Mouse (Mus musculus) forebrain, postnatal 0 days (tissue): ENCODE results near the gene Slc5a5. TPM values are rescaled to one million over a fixed set of nuclear protein-coding genes. Genes with fewer than 3 reads are reported as not detected.

Experiments
- ATAC-seq: fragments of 200-750 bp; cut with Nextera tagmentation; 2 replicates; pipeline ENCODE4 v1.8.0; 2017; ENCODE audit warnings: mild to moderate bottlenecking, moderate library complexity
- DNase-seq: peaks from one replicate; pipeline ENCODE4 v3.0.0-alpha.2; 2015
- H3K27ac ChIP-seq: fragments of 300-500 bp; sonication (generic); 2 replicates; pipeline ENCODE4 v1.5.1; 2014; ENCODE audit warnings: low read depth, mild to moderate bottlenecking, antibody characterized with exemption, low read length, moderate library complexity, mixed read lengths
- H3K27me3 ChIP-seq: fragments of 300-500 bp; sonication (generic); 2 replicates; pipeline ENCODE4 v1.6.1; 2014; ENCODE audit warnings: mild to moderate bottlenecking, low read length, mixed read lengths; ENCODE audit not compliant: insufficient read depth
- H3K36me3 ChIP-seq: fragments of 300-500 bp; sonication (generic); 2 replicates; pipeline ENCODE4 v1.6.1; 2014; ENCODE audit warnings: mild to moderate bottlenecking, moderate library complexity; ENCODE audit not compliant: insufficient read depth
- H3K4me1 ChIP-seq: fragments of 300-500 bp; sonication (generic); 2 replicates; pipeline ENCODE4 v1.6.1; 2014; ENCODE audit warnings: antibody characterized with exemption; ENCODE audit not compliant: insufficient read depth
- H3K4me2 ChIP-seq: fragments of 300-500 bp; sonication (generic); 2 replicates; pipeline ENCODE4 v1.6.1; 2014; ENCODE audit warnings: low read depth, mild to moderate bottlenecking, moderate library complexity
- H3K4me3 ChIP-seq: fragments of 300-500 bp; sonication (generic); 2 replicates; pipeline ENCODE4 v1.5.1; 2014; ENCODE audit warnings: low read depth, low read length, mixed read lengths
- H3K9ac ChIP-seq: fragments of 300-500 bp; sonication (generic); 2 replicates; pipeline ENCODE4 v1.6.1; 2014; ENCODE audit warnings: mild to moderate bottlenecking
- H3K9me3 ChIP-seq: fragments of 300-500 bp; sonication (generic); 2 replicates; pipeline ENCODE4 v1.6.1; 2016; ENCODE audit warnings: low read length
- CTCF ChIP-seq: sonication (generic); IDR thresholded peaks from 2 replicates; pipeline ENCODE4 v1.5.1; 2016; ENCODE audit warnings: antibody characterized with exemption, control low read depth, low read depth
- WGBS: fragments of 180-500 bp; shearing (Covaris S2); extraction: QIAGEN DNeasy Blood & Tissue Kit; methylation state at CpG from one replicate; pipeline ENCODE4 v1.1.7; 2014; 5-methylcytosine and 5-hydroxymethylcytosine counted together
- polyA plus RNA-seq: library from polyadenylated mRNA; unstranded; fragments of >200 nt; fragmentation: Nextera tagmentation; extraction: Ambion mirVana; gene quantifications from 2 replicates; pipeline ENCODE4 v1.2.1, GENCODE M21; 2015
- total RNA-seq: library from RNA; depleted of rRNA; stranded (reverse); fragments of >200 nt; gene quantifications from 2 replicates; pipeline ENCODE4 v1.2.3, GENCODE M21; 2014

Gene Slc5a5
- total and polyA plus RNA-seq, 2 experiments from 2014 or later = 2.2 to 3.6 TPM

GRCm38 (mm10) chr8:70841147-70842072, 51.1 kb downstream of the Slc5a5 start:
- no peak overlapping the region for H3K4me3 ChIP-seq
- no peaks in the 10 kb centered on the region for H3K4me1 ChIP-seq
- no peaks in the 10 kb centered on the region for H3K9me3 ChIP-seq
- peak; percentile 96 for TF ChIP-seq CTCF
- WGBS = 39% methylated on average over 22 of the region's 22 CpGs
- ATAC-seq (no peak), DNase-seq (peak; percentile 90)
- H3K9ac ChIP-seq = no peak overlapping the region
- no peak overlapping the region for H3K27ac ChIP-seq
- no peak overlapping the region for H3K4me2 ChIP-seq
- H3K36me3 ChIP-seq = peaks cover 2% of the 10 kb centered on the region; the same call in 1 of the 2 replicates
- no peaks in the 10 kb centered on the region for H3K27me3 ChIP-seq

GRCm38 (mm10) chr8:70840590-70840989, 52.0 kb downstream of the Slc5a5 start:
- Histone ChIP-seq H3K4me2 (no peak overlapping the region), H3K9me3 (no peaks in the 10 kb centered on the region), H3K36me3 (peaks cover 2% of the 10 kb centered on the region; the same call in 1 of the 2 replicates), H3K27ac (no peak overlapping the region), H3K9ac (no peak overlapping the region), H3K4me1 (no peaks in the 10 kb centered on the region), H3K4me3 (no peak overlapping the region), H3K27me3 (no peaks in the 10 kb centered on the region)
- ATAC-seq (no peak), DNase-seq (no peak)
- WGBS = 54% methylated on average over 10 of the region's 10 CpGs
- no peak for TF ChIP-seq CTCF

- no peaks in the 10 kb centered on the region for H3K9me3 ChIP-seq
- no peaks in the 10 kb centered on the region for H3K27me3 ChIP-seq
- peak within 1 kb of the TSS; percentile 62 for H3K4me3 ChIP-seq
- peak within 1 kb of the TSS; percentile 96 for H3K27ac ChIP-seq
- ATAC-seq (peak; percentile 97), DNase-seq (peak; percentile 99)
- peaks cover 2% of the 10 kb centered on the region; the same call in 1 of the 2 replicates for H3K36me3 ChIP-seq
- H3K4me1 ChIP-seq = no peaks in the 10 kb centered on the region
- WGBS = 3% methylated on average over 55 of the region's 55 CpGs
- peak within 1 kb of the TSS; percentile 77 for H3K9ac ChIP-seq
- H3K4me2 ChIP-seq = peak within 1 kb of the TSS; percentile 70
- no peak for TF ChIP-seq CTCF
Measured at GRCm38 (mm10) chr8:70839408-70840351, 52.9 kb downstream of the Slc5a5 start, which contains the start of gene Arrdc2. Gene Arrdc2 (minus strand): TSS chr8:70839720.

GRCm38 (mm10) chr8:70838654-70839407, 53.7 kb downstream of the Slc5a5 start:
- Histone ChIP-seq H3K4me1 (no peaks in the 10 kb centered on the region), H3K27ac (peak overlapping the region; percentile 96), H3K27me3 (no peaks in the 10 kb centered on the region), H3K4me2 (peak overlapping the region; percentile 70), H3K9ac (peak overlapping the region; percentile 77), H3K4me3 (peak overlapping the region; percentile 62), H3K9me3 (no peaks in the 10 kb centered on the region), H3K36me3 (peaks cover 2% of the 10 kb centered on the region; the same call in 1 of the 2 replicates)
- DNase-seq (no peak), ATAC-seq (peak; percentile 66)
- WGBS = 4% methylated on average over 66 of the region's 66 CpGs
- TF ChIP-seq CTCF = no peak

GRCm38 (mm10) chr8:70836666-70837065, 55.9 kb downstream of the Slc5a5 start:
- Histone ChIP-seq H3K4me1 (no peaks in the 10 kb centered on the region), H3K27me3 (no peaks in the 10 kb centered on the region), H3K36me3 (peaks cover 2% of the 10 kb centered on the region; the same call in 1 of the 2 replicates), H3K9me3 (no peaks in the 10 kb centered on the region), H3K9ac (no peak overlapping the region), H3K27ac (no peak overlapping the region), H3K4me3 (no peak overlapping the region), H3K4me2 (no peak overlapping the region)
- WGBS = 91% methylated on average over 12 of the region's 12 CpGs
- DNase-seq = no peak
- ATAC-seq = no peak
- TF ChIP-seq CTCF = no peak

GRCm38 (mm10) chr8:70834071-70834470, 58.5 kb downstream of the Slc5a5 start:
- ATAC-seq (no peak), DNase-seq (no peak)
- Histone ChIP-seq H3K9ac (no peak overlapping the region), H3K9me3 (no peaks in the 10 kb centered on the region), H3K4me3 (no peak overlapping the region), H3K4me2 (no peak overlapping the region), H3K4me1 (no peaks in the 10 kb centered on the region), H3K27ac (no peak overlapping the region), H3K27me3 (no peaks in the 10 kb centered on the region), H3K36me3 (peaks cover 2% of the 10 kb centered on the region; the same call in 1 of the 2 replicates)
- TF ChIP-seq CTCF = no peak
- 94% methylated on average over 3 of the region's 3 CpGs for WGBS
